Mouse (Mus musculus) spleen, postnatal 4 days (tissue): ENCODE data around the gene Cux2.
A peak's percentile ranks its signal among the peaks of the same experiment; 100 is the strongest.

Source experiments
- DNase-seq, 2 experiments: peaks; one replicate each; pipeline ENCODE4 v3.0.0; 2022; ENCODE audit warnings: low spot score in 2 of 2

The Cux2 gene

GRCm38 (mm10) chr5:121922942-121923826 is 126.7 kb downstream of the Cux2 start:
- no peak for DNase-seq

- no peak for DNase-seq
Observed at GRCm38 (mm10) chr5:121919216-121919615, 130.7 kb downstream of the Cux2 start.

GRCm38 (mm10) chr5:121916813-121917212 is 133.1 kb downstream of the Cux2 start:
- DNase-seq, result no peak

- no peak for DNase-seq
Observed at GRCm38 (mm10) chr5:121913999-121914398, 135.9 kb downstream of the Cux2 start.

GRCm38 (mm10) chr5:121909226-121909985 is 140.5 kb downstream of the Cux2 start:
- no peak for DNase-seq

GRCm38 (mm10) chr5:121905671-121906070 is 144.2 kb downstream of the Cux2 start:
- DNase-seq, result no peak

- no peak for DNase-seq
Observed at GRCm38 (mm10) chr5:121904799-121905198, 145.1 kb downstream of the Cux2 start.

- no peak for DNase-seq
Observed at GRCm38 (mm10) chr5:121902809-121903745, 146.8 kb downstream of the Cux2 start.

- no peak for DNase-seq
Observed at GRCm38 (mm10) chr5:121895117-121895756, 154.7 kb downstream of the Cux2 start.

- no peak for DNase-seq
Observed at GRCm38 (mm10) chr5:121894647-121895046, 155.3 kb downstream of the Cux2 start.

GRCm38 (mm10) chr5:121893581-121893980 is 156.3 kb downstream of the Cux2 start:
- DNase-seq, result no peak

- DNase-seq, result no peak
Observed at GRCm38 (mm10) chr5:121892281-121892680, 157.6 kb downstream of the Cux2 start.

- DNase-seq, result no peak
Observed at GRCm38 (mm10) chr5:121890925-121891324, 159.0 kb downstream of the Cux2 start.

- DNase-seq, result no peak
Observed at GRCm38 (mm10) chr5:121889819-121890362, 160.0 kb downstream of the Cux2 start.

- no peak for DNase-seq
Observed at GRCm38 (mm10) chr5:121889375-121889774, 160.5 kb downstream of the Cux2 start.

- DNase-seq, result no peak
Observed at GRCm38 (mm10) chr5:121883356-121883755, 166.5 kb downstream of the Cux2 start.

- DNase-seq, result peak; percentile 34 to 78
Observed at GRCm38 (mm10) chr5:121879211-121879610, 170.7 kb downstream of the Cux2 start.

- no peak for DNase-seq
Observed at GRCm38 (mm10) chr5:121878703-121879102, 171.2 kb downstream of the Cux2 start.

GRCm38 (mm10) chr5:121876901-121877300 is 173.0 kb downstream of the Cux2 start:
- no peak for DNase-seq

- no peak for DNase-seq
Observed at GRCm38 (mm10) chr5:121875041-121875440, 174.9 kb downstream of the Cux2 start.

GRCm38 (mm10) chr5:121872158-121872557 is 177.7 kb downstream of the Cux2 start:
- DNase-seq, result peak; percentile 58 to 88
